Mouse (Mus musculus) fibroblast of lung, adult 2 months (primary cell): ENCODE measurements at regions not wholly inside any gene's neighbourhood (a gene's known extent, or its start where the extent isn't known, plus 50 kb on each side); places are given as distances from the start of the nearest gene placed in this dataset.
A peak's percentile ranks its signal among the peaks of the same experiment; 100 is the strongest.

ENCODE experiments used
- DNase-seq: peaks from one replicate; pipeline ENCODE4 v3.0.0-alpha.2; 2011; ENCODE audit warnings: low read depth

- no peak for DNase-seq
These were observed 296.9 kb upstream of the Gm21798 start for GRCm38 (mm10) chr15:64520568-64520967.

DNA sequence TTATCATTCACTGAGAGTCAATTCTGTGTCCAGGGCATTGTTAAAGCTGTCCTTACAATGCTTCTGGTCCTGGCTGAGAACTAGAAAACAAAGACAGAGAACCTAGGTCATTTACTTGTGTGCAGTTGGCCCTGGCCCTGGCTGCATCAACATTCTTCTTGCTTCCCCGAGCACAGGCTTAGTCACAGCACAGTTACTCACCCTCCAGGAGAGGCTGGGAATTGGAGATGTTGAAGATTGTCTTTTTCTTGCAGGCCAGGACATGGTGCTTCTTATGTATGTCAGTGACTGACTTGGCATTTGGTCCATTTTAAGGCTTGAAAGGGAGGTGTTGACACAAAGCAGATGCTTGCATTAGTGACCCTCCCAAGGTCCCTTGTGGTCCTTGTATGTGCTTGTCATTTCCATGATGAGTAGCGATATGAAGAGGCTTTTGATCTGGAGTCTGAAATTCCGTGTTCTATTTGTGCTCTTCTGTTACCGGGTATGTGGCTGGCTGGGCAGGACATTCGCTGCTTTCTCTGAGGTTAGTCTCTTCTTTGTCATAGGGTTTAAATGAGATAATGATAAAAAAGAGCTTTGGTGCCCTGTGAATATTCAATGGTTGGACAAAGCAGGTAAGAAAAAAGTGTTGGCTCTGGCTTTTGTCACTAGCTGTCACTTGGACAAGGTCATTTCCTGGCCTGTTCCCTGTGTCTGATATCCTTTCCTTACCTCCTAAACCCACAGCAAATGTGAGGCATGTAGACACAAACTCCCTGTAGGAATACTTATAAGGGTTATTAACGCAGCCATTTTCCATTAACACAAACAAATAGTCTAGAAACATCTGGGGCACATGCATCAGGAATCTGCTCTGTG, 285.0 kb upstream of the Gm21798 start:
- DNase-seq: no peak

DNA sequence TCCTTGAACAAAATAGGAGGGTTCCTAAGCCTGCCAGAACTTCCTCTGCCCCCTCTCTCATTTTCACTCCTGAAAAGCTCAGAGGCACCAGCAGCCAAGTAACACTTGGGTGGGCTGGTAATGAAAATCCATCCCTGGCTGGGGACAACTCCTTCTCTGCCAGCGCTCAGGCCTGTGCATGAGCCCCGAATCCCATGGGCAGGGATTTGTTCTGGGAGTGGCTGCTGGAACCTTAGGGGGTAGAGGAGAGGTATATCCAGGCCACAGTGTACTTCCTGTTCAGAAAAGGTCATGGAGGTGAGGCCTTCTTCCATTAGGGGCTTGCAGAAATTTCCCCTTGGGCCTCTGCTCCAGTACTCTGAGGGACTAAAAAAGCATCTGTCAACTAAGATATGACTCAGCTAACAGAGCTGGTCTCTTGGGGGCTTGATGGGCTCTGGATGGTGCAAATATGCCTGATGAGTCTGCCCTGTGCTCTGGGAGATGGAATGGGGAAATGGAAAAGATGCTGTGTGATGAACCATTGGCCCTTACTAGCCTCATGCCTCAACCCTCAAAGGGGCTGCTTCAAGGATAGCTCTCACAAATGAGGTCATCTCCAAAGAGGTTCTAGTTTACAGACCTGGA, 284.2 kb upstream of the Gm21798 start:
- no peak for DNase-seq

DNA sequence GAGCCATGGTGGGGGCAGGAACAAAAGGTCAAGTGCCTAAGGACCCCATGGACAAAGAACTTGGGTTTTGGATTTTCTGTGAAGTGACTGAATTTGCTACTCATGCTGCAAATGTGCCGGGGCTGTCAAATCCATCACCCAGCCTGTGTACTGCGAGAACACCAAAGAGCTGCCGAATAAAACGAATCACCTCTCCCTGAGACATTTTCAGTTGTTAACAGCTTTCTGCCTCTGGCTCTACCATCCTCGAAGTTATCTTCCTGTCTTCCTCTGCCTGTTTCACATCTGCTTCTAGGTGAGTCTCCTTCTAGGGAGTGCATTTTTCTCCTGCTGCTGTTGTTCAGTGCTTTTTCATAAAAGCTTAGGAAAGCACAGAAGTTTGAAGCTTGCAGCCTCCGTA, 283.3 kb upstream of the Gm21798 start:
- no peak for DNase-seq

DNA sequence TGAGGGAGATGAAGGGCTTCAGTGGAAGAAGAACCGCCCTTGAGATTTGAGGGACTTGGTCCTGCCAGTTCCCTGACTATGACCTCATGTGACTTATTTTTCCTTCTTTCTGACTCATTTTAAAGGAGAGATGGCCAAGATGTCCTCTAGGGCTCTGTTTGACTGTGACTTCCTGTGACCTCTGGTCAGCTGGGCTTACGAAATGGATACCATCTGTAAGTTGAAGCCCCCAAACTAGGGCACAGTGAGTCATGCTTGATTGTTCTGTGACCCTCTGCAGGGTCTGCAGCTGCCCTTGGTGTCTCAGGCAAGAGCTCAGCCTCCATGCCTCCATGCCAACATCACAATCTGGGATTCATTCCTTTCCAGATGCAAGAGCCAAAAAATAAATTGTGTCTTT, 282.3 kb upstream of the Gm21798 start:
- DNase-seq: no peak

- DNase-seq: no peak
These were observed 276.1 kb upstream of the Gm21798 start for GRCm38 (mm10) chr15:64541395-64541794.

GRCm38 (mm10) chr15:64542250-64542901, 275.1 kb upstream of the Gm21798 start:
- no peak for DNase-seq

DNA sequence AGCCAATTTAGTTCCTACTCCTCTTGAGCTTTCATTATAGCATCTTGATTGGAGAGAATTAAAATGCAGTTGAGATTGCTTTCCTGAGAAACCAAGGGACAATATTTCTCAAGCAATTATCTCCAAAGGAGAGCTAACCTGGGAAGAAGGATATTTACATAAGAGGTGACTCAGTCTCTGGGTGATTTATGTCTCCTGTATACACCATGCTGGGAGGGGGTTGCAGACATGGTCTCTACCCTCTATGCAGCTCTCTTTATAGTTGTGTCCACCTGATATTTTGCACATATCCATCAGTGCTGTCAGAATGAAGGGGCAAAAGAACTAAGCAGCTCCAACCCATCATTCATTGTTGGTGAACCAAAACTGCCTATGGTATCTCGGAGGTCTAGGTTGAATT, 274.6 kb upstream of the Gm21798 start:
- no peak for DNase-seq

DNA sequence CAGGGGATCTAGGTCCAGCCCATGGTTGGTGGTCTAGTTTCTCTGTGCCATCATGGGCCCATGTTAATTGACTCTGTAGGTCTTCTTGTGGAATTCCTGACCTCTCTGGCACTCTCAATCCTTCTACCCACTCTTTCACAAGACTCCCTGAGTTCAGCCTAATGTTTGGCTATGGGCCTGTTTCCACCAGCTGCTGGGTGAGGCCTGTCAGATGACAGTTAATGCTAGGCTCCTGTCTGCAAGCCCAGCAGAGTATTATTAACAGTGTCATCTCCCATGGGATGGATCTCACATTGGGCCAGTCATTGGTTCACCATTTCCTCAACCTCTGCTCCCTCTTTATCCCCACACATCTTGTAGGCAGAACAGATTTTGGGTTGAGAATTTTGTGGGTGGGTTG, 271.5 kb upstream of the Gm21798 start:
- no peak for DNase-seq

DNA sequence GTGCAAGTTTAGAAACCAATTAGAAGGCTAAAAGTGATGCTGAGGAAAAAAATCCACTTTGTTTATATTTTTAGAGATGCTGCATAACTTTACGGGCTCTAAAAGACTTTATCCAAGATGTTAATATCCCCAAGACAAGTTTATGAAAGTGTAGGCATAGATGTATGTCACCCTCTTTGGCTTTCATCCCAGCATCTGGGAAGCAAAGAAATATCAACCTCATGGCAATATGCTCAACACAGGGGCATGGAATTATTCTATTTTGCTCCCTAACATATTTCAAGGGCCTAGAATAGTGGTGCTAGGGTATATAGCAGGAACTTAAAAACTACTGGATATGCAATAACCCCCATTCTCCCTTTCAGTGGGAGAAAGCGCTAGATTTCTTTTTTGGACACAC, 260.0 kb upstream of the Gm21798 start:
- no peak for DNase-seq

DNA sequence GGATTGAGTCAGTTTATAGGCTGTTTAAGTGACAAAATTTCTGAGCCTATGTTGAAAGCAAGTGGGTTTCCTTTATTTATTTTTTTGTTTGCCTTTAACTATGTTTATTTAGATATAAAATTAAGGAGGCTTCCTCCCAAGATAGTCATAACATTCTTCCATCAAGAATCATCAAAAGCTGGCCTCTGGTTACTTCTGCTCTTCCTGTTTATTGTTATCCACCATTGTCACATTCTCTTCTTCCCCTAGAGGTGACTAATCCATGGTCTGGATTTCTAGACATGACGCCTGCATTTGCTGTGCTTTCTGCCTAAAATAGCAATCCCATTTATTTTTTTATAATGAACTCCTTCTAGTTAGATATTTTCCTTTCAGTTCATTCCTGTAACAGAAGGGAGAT, 259.3 kb upstream of the Gm21798 start:
- DNase-seq: no peak

GRCm38 (mm10) chr15:64562431-64563111, 254.9 kb upstream of the Gm21798 start:
- DNase-seq: no peak

GRCm38 (mm10) chr15:64564703-64565102, 252.8 kb upstream of the Gm21798 start:
- no peak for DNase-seq

DNA sequence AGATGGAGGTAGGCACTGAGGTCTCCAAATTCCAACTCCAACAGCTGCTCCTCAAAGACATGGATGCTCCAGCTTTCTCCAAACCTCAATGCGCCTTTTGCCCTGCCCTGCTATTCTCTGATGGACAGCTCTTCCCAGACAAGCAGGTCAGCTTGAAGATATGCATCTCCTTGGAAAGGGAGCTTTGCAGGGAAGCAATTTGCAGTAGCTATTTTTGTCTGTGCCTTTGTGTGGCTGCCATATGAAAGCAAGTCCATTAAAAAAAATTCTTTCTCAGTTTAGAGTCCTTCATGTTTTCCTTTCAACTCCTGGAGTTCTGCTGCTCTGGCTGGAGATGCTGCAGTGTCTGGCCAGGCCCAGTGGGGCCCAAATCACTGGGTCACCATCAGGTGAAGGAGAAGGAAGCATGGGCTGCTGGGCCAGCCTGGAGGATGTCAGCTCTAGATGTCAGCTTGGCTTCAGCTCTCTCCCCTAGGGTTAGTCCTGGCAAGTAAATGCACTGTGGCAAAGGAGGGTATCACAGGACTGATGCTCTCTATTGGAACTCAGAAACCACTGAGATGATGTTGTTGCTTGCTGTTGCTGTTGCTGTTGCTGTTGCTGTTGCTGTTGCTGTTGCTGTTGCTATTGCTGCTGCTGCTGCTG, 240.5 kb upstream of the Gm21798 start:
- DNase-seq: no peak

- no peak for DNase-seq
These were observed 238.5 kb upstream of the Gm21798 start for GRCm38 (mm10) chr15:64578991-64579390.

GRCm38 (mm10) chr15:64580481-64580880, 237.0 kb upstream of the Gm21798 start:
- DNase-seq: no peak

GRCm38 (mm10) chr15:64581046-64581445, 236.4 kb upstream of the Gm21798 start:
- DNase-seq: no peak

GRCm38 (mm10) chr15:64584129-64584528, 233.4 kb upstream of the Gm21798 start:
- DNase-seq: no peak

GRCm38 (mm10) chr15:64586776-64587175, 230.7 kb upstream of the Gm21798 start:
- DNase-seq: peak; percentile 59

- no peak for DNase-seq
These were observed 227.2 kb upstream of the Gm21798 start for GRCm38 (mm10) chr15:64590092-64590881.

GRCm38 (mm10) chr15:64613503-64613902, 204.0 kb upstream of the Gm21798 start:
- peak; percentile 44 for DNase-seq
